Mouse (Mus musculus) adrenal gland (tissue): Measurements from ENCODE around the gene Rnf149.

Source experiments
- intact Hi-C: fragments of 180-260 bp; cut with DNase I; formaldehyde crosslinking; loops from one replicate; pipeline ENCODE4 v1.15.1; 2025

The Rnf149 gene

GRCm38 (mm10) chr1:39531036-39531435, 46.2 kb downstream of the Rnf149 start:
- intact Hi-C loops: no loop called here

GRCm38 (mm10) chr1:39530258-39530943, 46.8 kb downstream of the Rnf149 start:
- intact Hi-C loops: no loop called here

GRCm38 (mm10) chr1:39528319-39528718, 48.9 kb downstream of the Rnf149 start:
- intact Hi-C loops: no loop called here

GRCm38 (mm10) chr1:39527432-39527831, 49.8 kb downstream of the Rnf149 start:
- intact Hi-C loops: no loop called here

GRCm38 (mm10) chr1:39526371-39527167, 50.6 kb downstream of the Rnf149 start:
- intact Hi-C loops: no loop called here

GRCm38 (mm10) chr1:39525763-39526162, 51.4 kb downstream of the Rnf149 start:
- intact Hi-C loops: no loop called here

- intact Hi-C loops: loop anchor here (1.0 to 2.0 kb wide), 2 partner anchors 130 to 520 kb away; no protein-coding TSS in a partner anchor
Observed at GRCm38 (mm10) chr1:39522519-39522918, 54.7 kb downstream of the Rnf149 start.

GRCm38 (mm10) chr1:39521326-39521725, 55.9 kb downstream of the Rnf149 start:
- intact Hi-C loops: no loop called here

GRCm38 (mm10) chr1:39515303-39515991, 61.8 kb downstream of the Rnf149 start:
- intact Hi-C loops: no loop called here

GRCm38 (mm10) chr1:39512183-39512582, 65.0 kb downstream of the Rnf149 start:
- intact Hi-C loops: no loop called here

- intact Hi-C loops: no loop called here
Observed at GRCm38 (mm10) chr1:39511775-39512174, 65.4 kb downstream of the Rnf149 start.

GRCm38 (mm10) chr1:39505600-39505999, 71.6 kb downstream of the Rnf149 start:
- intact Hi-C loops: no loop called here

GRCm38 (mm10) chr1:39504261-39504660, 72.9 kb downstream of the Rnf149 start:
- intact Hi-C loops: loop anchor here (5.0 kb wide), 1 partner anchor 112 kb away; no protein-coding TSS in a partner anchor

- intact Hi-C loops: loop anchor here (5.0 kb wide), 1 partner anchor 111 kb away; no protein-coding TSS in a partner anchor
Observed at GRCm38 (mm10) chr1:39502817-39503633, 74.2 kb downstream of the Rnf149 start.
